Mouse (Mus musculus) ES-E14 (cell line): Measurements from ENCODE around the gene Atf3.

ENCODE experiments used
- CHD2 ChIP-seq: IDR thresholded peaks from 2 replicates; pipeline ENCODE4 v1.6.1; 2014; ENCODE audit warnings: mild to moderate bottlenecking, low read depth, low read length, inconsistent platforms
- HCFC1 ChIP-seq: IDR thresholded peaks from 2 replicates; pipeline ENCODE4 v1.6.1; 2012; ENCODE audit warnings: low read length, inconsistent platforms, borderline replicate concordance; ENCODE audit not compliant: insufficient read depth
- MAFK ChIP-seq: IDR thresholded peaks from 2 replicates; pipeline ENCODE4 v1.6.1; 2014; ENCODE audit warnings: mild to moderate bottlenecking, low read depth, low read length, inconsistent platforms; ENCODE audit not compliant: insufficient read depth
- ZNF384 ChIP-seq: IDR thresholded peaks from 2 replicates; pipeline ENCODE4 v1.6.1; 2012; ENCODE audit warnings: low read depth, low read length, inconsistent platforms

GRCm38 (mm10) chr1:191203496-191203895, 14.3 kb downstream of the Atf3 start:
- no peak for TF ChIP-seq HCFC1
- no peak for TF ChIP-seq ZNF384
- no peak for TF ChIP-seq MAFK
- no peak for TF ChIP-seq CHD2
